Comparison of ENCODE assay signal across 20 mouse cellular contexts in the genomic region with DNA sequence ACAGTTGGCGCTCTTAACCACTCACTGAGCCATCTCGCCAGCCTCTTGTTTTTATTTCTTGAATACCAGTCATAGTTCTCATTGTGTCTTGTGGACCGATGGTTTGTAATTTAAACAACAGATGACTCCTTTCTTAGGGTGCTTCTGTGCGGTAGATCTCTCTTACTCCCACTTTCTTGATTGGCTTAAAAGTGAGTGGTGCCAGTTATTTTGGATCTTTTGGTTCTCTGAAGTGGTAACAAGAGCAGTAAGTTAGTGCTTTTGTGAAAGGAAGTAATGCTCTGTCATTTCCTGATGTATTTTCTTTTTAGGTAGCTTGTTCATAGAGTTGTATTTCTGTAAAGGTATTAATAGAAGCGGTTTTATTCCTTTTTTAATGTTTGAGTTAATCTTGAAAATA. TPM values are rescaled to one million over a fixed set of nuclear protein-coding genes. Genes with fewer than 3 reads are reported as not detected.
DNase-seq lines count a peak whose midpoint lies in the region; ATAC-seq and TF ChIP-seq lines count a peak whose summit lies in the region.
"Had no signal": no experiment of that assay in that cellular context is flagged by ENCODE, and none has a peak within 500 bp of the region (broad histone marks: within the 10 kb centered on the region; RNA-seq: fewer than 3 reads in every experiment).

No protein-coding gene starts in this region.

- no peak overlapping the region for H3K4me2 ChIP-seq in forebrain, embryonic 13.5 days
- H3K4me2 ChIP-seq: embryonic facial prominence, embryonic 13.5 days; hindbrain, embryonic 14.5 days had no signal

- no peaks in the 10 kb centered on the region for H3K27me3 ChIP-seq in spleen, adult 2 months (ENCODE audit: control insufficient read depth, insufficient read depth, low read length)
- H3K27me3 ChIP-seq in forebrain, embryonic 13.5 days = no peaks in the 10 kb centered on the region
- H3K27me3 ChIP-seq: embryonic facial prominence, embryonic 13.5 days had no signal

- no peaks in the 10 kb centered on the region for H3K9me3 ChIP-seq in forebrain, embryonic 13.5 days (replicated peaks)
- H3K9me3 ChIP-seq: embryonic facial prominence, embryonic 13.5 days; heart, embryonic 10.5 days had no signal

- TF ChIP-seq CTCF in spleen, adult 2 months (IDR thresholded peaks at IDR 0.05; ENCODE audit: extremely low read depth, insufficient read depth, insufficient read length, insufficient replicate concordance) = no peak
- no peak for TF ChIP-seq CTCF in lung, adult 2 months (IDR thresholded peaks at IDR 0.05; ENCODE audit: insufficient read depth, low read length)

- no peak for DNase-seq in spleen, adult 2 months (ENCODE audit: low read depth in 1 of 2, low spot score in 2 of 2)
- no peak for DNase-seq in spleen, adult 18-20 months
- peak; percentile 49 for DNase-seq in CD4-positive, CD25-positive, alpha-beta regulatory T cell, adult 2 months (ENCODE audit: low read depth, low spot score)
- DNase-seq in lung, adult 2 months = no peak
- no peak for DNase-seq in lung, adult 18-20 months
- DNase-seq: adrenal gland, adult 2 months; adrenal gland, postnatal 25 days; cerebellum, adult 18-20 months; cerebellum, adult 9-11 months; cerebellum, postnatal 36 days; gastrocnemius, adult 2 months; gastrocnemius, postnatal 25 days; heart, adult 18-20 months; heart, postnatal 14 days had no signal

- 67% methylated on average over 5 of the region's 5 CpGs for WGBS in spleen, adult 2 months
- 67% methylated on average over 5 of the region's 5 CpGs for WGBS in lung, adult 2 months
- 96% methylated on average over 5 of the region's 5 CpGs for WGBS in forebrain, embryonic 13.5 days

- peak overlapping the region; percentile 20; the same call in 1 of the 2 replicates for H3K27ac ChIP-seq in spleen, adult 2 months (ENCODE audit: insufficient read depth, low read length)
- H3K27ac ChIP-seq in forebrain, embryonic 13.5 days = no peak overlapping the region
- H3K27ac ChIP-seq: embryonic facial prominence, embryonic 13.5 days; gastrocnemius, adult 2 months; heart, embryonic 10.5 days had no signal

- H3K36me3 ChIP-seq in spleen, adult 2 months (ENCODE audit: control insufficient read depth, insufficient read depth, low read length) = no peaks in the 10 kb centered on the region
- no peaks in the 10 kb centered on the region for H3K36me3 ChIP-seq in forebrain, embryonic 13.5 days (ENCODE audit: poor library complexity, severe bottlenecking)
- H3K36me3 ChIP-seq: embryonic facial prominence, embryonic 13.5 days; heart, embryonic 10.5 days had no signal

- no peak overlapping the region for H3K4me3 ChIP-seq in spleen, adult 2 months (ENCODE audit: extremely low read depth, insufficient read depth, insufficient read length)
- no peak overlapping the region for H3K4me3 ChIP-seq in lung, adult 2 months (replicated peaks; ENCODE audit: extremely low read depth, low read depth, low read length)
- H3K4me3 ChIP-seq in forebrain, embryonic 13.5 days = no peak overlapping the region
- H3K4me3 ChIP-seq: embryonic facial prominence, embryonic 13.5 days; gastrocnemius, adult 2 months; heart, embryonic 10.5 days had no signal

- peak; percentile 61 for ATAC-seq in activated CD4-positive, CD25-positive, alpha-beta regulatory T cell, adult 4 months
- no peak for ATAC-seq in forebrain, embryonic 13.5 days
- ATAC-seq: forebrain, embryonic 14.5 days had no signal

- H3K9ac ChIP-seq in forebrain, embryonic 13.5 days = no peak overlapping the region
- H3K9ac ChIP-seq: embryonic facial prominence, embryonic 13.5 days; hindbrain, embryonic 14.5 days had no signal

- peaks cover 5% of the 10 kb centered on the region for H3K4me1 ChIP-seq in spleen, adult 2 months (ENCODE audit: control insufficient read depth, insufficient read depth, insufficient read length)
- H3K4me1 ChIP-seq in lung, adult 2 months (ENCODE audit: control insufficient read depth, insufficient read depth, low read length) = peaks cover 16% of the 10 kb centered on the region
- H3K4me1 ChIP-seq in forebrain, embryonic 13.5 days = peaks cover 26% of the 10 kb centered on the region

- no peak for TF ChIP-seq POLR2A in spleen, adult 2 months (IDR thresholded peaks at IDR 0.05; ENCODE audit: low read depth, low read length)
- no peak for TF ChIP-seq POLR2A in lung, adult 2 months (IDR thresholded peaks at IDR 0.05; ENCODE audit: borderline replicate concordance, extremely low read depth, low read depth, low read length)

RNA-seq across cellular contexts. Expression of gene Zfand3, which starts 42.1 kb away (rescaled TPM):
- polyA plus RNA-seq in spleen, adult 2 months (2012; rRNA removed) = 50.5 and 55.7 TPM in 2 replicates
- 10 to 100 TPM; 17.1 to 26.8 TPM for polyA plus RNA-seq in activated CD4-positive, CD25-positive, alpha-beta regulatory T cell, adult 4 months (2017; shearing (Covaris generic))
- polyA plus RNA-seq in lung, adult 2 months (2012; rRNA removed) = 93.6 and 122 TPM in 2 replicates
- polyA plus RNA-seq in forebrain, embryonic 13.5 days (2015; fragmentation: Nextera tagmentation; extraction: Ambion mirVana) = 63.3 and 76.7 TPM in 2 replicates
